Mouse (Mus musculus) kidney, adult 11 months (tissue): ENCODE measurements around the gene Tmem178b.

Experiments used
- DNase-seq: peaks from one replicate; pipeline ENCODE4 v3.0.0; 2022

The Tmem178b gene

DNA sequence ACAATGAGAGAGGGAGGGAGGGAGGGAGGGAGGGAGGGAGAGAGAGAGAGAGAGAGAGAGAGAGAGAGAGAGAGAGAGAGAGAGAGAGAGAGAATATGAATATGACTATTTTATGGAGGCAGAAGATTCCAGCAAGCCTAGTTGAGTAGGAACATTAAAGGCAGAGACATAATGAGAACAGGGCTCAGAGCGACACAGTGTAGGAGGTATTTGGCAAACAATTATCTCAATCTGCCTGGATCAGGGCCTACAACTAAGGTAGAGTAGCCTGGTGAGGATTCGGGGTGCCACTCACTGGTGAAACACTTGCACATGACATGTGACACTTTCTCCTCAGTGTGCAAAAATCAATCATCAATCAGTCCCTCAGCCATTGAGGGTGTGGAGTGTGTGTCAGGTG is 225.4 kb downstream of the Tmem178b start:
- no peak for DNase-seq

DNA sequence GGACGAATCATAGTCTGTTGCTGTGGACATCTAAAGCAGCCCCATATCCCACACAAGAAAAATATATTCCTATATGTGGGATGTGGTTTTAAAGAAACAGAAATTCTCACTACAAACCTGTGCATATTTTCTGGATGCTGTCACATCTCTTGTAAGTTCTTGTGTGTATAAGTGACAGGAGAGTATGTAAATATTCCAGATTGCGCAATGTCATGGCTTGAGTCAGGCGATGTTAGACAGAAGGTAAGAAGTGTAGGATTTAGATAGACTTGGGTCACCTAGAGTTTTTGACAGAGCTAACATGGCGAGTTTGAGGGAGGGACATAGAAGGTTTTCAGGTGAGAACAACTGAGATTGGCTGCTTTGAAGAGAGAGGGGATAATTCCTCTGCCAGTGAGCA is 228.7 kb downstream of the Tmem178b start:
- DNase-seq = no peak

DNA sequence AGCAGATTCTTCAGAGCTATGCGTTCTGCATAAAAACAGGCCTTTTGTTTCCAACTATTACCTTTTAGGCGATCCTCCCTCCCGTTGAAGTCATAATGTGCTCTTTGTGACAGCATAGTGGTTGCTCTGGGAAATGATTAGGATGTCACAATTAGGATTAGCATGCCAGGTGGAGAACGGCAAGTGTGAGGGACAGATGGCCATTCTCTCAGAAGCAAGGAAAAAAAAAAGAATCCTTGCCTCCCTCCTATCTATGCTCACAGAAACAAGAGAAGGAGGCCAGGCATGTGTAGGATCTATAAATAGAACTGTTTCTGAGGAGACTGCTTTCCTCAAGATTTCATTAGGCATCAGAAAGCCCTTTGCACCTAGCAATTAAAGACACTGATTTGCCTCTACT is 229.8 kb downstream of the Tmem178b start:
- no peak for DNase-seq

DNA sequence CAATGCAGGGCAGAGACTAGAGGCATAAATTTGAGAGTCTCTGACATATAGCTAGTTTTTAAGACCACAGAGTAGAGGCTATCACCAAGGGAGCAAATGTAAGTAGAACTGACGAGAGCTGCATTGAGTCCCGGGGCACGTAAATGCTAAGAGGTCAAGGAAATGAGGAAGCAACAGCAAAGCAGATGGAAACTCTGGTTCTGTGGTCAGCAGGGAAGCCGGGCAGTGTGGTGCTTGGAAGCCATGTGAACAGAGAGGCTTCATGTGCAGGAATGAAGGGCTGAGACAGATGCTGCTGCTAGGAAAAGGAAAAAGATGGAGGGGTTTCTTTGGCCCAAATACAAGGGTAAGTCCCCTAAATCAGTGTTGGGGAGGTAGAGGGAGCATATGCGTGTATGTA is 237.0 kb downstream of the Tmem178b start:
- DNase-seq = no peak

DNA sequence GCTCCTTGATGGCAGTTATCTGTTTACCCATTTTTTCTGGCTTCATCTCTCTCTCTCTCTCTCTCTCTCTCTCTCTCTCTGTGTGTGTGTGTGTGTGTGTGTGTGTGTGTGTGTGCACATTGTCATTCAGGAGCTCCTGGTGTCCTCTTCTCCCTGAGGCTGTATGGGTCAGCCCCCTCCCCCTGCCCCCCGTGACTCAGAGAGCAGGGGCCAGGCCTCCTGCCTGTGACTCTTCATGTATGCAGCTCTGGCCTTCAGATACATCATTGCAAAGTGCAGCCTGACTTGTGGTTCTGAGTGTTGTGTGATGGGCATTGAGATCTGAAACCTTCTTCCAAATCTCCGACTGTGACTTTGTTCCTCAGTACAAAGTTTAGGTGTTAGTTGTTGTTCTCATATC is 237.7 kb downstream of the Tmem178b start:
- no peak for DNase-seq

DNA sequence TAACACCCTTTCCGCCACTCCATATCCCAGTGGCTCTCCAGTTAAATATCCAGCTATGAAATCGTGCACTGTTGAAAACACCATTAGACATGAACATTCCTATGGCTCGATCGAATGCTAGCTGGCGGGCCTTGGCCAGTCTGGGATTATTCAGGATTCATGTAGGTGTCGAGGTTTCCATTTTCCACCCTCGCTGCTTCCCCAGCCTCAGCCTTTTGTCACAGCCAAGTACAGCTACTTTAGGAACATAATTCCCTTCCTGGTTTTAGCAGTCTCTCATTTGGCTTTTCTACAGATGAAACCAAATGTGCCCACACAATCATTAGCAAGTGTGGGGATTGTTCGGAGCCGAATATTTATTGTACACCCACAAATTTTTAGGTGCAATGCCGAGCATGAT is 239.4 kb downstream of the Tmem178b start:
- DNase-seq = no peak

DNA sequence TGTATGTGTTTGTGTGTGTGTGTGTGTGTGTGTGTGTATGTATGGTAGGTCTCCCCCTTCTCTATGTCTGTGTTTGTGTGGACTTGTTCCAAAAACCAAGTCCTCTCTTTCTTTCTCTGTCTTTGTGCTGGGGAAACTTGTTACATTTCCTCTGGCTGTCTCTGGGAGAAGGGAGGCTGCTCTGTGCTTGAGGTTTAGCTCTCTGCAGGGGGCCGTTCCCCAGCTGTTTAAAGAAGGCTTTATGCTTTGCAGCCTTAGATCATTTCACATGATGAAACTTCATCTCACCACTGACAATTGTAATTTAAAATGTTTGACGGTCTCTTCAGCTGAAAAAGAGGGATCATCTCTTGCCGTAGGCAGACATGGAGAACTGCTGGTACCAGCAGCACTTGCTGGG is 243.2 kb downstream of the Tmem178b start:
- DNase-seq = no peak

DNA sequence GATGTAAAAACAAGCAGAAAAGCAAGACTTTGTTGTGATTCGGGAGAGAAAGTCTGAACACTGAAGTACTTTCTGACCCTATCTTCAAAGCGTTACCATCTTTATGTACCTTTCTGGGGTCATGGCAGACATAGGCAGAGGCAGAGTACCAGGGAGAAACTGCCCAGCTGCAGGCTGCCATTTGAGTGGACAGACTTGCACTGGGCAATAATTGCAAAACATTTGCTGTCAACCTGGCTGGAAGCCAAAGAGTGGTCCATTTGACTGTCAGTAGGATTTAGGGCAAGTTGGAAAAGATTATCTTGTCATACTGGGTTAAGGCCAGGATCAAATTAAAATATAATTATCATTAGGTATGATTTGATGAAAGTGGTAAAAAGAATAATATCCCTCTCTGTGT is 247.1 kb downstream of the Tmem178b start:
- no peak for DNase-seq

DNA sequence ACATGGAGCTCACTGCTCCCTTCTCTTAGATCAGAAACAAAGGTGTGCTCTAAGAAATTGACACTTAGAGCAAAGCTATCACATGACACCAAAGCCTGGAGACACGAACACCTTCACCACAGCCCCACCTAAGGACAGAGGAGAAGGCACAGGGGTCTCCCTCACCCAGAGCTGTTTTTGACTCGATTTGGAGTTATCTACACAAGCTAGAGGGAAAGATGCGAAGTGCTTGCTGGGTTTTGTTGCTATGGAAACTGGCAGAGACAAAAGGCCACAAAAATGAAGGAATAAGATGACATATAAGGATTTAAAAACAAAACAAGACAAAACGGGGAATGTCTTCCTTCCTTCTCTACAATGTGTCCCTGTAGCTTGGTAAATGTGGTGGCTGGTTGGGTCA is 248.4 kb downstream of the Tmem178b start:
- DNase-seq = no peak

DNA sequence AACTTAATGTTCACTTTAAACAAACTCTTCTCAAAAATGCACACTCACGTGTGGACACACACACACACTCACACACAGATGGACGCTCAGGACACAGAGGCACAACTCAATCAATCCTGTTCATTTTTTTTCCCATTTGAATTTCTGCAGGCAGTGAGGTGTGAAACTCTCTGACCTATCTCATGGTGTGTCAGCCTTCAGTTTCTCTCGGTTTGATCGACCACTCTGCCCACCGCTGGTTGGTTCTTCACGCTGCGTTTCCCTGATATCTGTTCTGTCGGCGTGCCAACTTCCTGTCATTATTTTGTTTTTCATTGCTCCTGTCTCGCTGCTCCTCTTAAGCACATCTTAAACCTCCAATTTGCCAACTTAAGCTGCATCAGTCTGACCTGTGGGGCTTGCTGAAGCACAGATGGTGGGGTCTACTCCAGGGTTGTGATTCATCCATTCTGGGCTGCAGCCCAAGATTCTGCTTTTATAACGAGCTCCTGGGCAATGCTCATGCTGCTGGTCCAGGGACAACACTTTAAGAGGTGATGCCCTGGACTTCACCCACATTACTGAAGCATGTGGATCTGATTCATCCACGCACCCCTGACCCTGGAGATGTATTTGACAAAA is 250.1 kb downstream of the Tmem178b start:
- DNase-seq = no peak

DNA sequence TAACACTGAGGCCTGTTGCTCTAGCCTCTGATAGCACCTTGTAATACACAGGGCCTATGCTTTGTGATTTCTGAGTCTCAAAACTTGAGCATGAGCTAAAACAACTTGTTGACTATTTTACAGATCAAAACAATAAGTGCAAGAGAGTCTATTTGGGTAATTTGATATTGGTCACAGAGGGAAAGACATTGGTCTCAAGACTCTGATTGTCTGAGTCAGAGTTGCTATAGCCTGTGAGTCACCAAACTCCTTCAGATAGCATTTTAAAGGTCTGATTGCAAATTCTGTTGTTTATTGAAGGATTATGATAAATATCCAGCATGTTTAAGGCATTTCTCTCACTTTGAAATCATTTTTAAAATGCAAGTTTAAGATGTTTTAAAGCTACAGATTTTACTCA is 250.9 kb downstream of the Tmem178b start:
- DNase-seq = no peak

DNA sequence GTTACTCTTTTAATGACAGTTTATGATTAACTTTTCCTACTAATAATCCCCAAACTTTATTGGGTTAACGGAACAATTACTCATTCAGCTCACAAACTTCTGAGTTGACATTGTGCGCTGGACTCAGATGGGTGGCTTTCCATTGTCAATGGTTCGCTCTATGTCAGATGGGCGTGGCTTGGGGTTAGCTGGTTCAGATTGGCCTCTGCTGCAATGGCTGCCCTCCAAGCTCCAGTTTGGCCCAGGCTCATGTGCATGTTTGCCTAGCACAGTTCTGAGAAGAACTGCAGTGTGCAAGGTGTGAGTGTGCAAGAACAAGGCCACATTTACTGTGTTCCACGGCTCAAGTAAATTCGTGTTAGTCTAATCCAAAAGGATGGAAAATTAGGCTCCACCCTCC is 255.6 kb downstream of the Tmem178b start:
- DNase-seq = no peak

DNA sequence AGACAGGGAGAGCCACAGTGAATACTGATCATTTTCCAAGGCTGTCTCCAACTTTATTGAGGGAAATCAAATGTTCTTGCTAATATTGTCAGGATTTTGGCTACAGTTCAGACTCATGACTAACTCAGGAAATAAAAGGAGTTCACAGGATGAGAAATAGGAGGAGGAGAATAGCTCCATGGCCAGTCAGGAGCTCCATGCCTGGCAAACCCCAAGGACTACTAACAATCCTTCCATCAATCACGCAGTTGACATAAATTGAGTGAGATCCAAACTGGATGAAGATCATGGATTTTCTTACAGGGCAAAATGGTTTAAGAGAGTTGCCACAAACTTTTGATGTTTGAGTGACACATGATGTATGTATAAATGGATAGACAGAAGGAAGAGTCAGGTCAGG is 258.9 kb downstream of the Tmem178b start:
- no peak for DNase-seq

DNA sequence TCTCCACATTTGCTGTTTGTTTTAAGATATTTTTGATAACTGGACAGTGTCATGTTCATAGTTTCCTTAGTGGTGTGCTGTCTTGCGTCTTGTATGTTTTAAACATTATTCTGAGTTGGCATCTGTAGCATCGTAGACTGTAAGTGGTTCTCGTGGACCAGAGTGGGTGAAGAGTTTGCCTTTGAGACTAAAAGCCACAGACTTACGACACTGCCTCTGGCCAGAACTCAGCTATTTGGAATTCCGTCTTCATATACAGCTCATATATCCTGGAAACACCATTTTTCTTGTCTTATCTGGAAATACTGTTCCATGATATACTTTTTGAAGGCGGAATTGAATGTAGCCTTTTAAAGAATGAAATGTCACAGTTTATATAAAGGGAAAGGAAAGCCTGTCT is 260.4 kb downstream of the Tmem178b start:
- DNase-seq = no peak

DNA sequence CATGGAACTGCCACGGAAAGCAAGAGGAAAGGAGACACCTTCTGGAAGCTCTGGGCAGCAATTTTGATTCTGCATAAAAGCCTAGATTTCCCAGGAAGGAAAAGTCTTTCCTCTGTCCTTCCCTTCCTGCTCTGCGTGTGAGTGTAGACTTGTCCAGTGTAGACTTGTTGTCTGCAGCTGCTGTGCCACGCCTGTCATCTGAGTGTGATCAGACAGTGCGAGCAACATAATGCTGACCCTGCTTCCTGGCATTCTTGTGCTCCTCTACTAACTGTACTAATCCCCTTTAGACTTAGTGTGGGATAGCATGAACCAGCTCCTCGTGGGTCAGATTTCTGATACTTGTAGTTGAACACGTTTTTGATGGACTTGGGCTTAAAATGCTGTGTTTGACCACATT is 262.6 kb downstream of the Tmem178b start:
- DNase-seq = no peak

DNA sequence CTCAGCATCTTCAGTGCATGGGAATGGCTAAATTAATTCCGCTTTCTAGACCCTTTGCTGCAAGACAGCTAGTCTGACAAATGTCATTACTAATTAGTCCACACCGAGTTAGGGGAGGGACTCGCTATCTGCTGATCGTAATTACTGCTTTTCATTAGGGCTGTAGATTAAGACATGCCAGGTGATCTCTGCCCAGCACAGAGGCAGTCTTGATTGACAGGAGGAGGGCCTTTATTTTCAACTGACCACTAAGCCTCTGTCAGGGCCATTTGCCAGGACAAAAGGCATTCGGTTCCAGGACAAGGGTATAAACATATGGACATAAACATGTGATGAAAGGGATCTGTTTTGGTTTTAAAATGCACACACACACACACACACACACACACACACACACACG is 264.3 kb downstream of the Tmem178b start:
- DNase-seq = no peak

DNA sequence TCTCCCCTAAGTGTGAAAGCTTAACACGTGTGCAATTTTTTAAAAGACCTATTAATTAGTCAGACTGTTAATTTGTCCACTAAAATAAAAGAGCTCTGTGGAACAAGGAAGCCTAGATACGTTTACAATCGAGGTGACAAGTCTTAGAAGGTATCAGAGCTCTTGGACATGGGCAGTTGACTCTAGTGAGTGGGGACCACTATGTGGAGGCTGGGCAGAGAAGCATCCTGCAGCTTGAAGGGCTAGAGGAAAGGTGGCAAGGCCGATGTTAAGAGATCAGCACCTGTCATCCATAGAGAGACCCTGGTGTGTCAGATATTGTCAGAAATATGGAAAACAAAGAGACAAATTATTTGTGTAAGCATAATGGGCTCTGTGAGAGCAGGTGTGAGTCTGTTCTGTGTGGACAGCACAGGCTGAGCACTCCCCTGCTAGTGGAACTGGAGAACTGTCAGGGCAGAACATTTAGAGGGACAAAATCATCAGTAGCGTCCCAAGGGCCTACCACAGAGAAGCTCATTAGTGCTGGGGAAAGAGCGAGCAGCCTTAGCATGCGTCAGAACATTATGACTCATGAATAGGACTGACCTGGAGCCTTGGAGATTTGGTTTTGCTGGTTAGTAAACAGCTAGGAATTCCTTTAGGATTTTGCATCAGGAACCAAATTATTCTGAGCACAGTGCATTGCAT is 264.9 kb downstream of the Tmem178b start:
- DNase-seq = no peak

DNA sequence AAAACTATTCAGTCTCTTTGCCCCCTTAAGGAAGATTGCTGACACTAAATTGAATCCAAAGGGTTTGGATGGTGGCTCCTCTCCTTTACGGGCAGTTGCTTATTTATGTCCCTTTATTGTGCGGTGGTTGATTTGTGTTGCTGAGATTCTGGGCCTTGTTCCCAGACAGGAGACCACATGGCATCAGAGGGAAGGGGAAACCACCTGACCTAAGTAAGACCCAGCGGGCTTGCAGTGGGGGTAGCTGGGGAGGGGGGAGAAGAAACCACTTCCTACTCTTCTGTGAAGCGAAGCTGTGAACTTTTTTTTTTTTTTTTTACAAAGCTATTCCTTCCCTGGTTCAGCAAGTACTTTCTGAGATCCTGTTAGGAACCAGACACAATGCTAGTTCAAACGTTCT is 269.5 kb downstream of the Tmem178b start:
- DNase-seq = no peak

DNA sequence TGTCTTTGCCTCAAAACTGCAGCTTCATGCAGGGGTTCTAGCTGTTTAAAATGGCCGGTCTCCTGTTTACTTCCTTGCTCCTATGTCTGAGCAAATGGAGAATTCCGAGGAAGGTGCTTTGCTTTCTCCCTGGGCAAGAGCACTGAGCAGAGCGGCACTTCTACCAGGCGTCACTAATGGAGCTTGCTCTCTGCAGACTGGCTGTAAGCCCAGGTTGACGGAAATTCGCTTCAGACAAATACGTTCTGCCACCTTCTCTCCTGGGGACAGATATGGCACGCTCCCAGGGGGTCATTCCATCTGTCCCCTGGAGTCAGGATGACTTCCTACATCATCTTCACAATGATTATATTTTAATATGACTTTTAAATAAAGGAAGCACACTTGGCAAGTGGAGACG is 271.3 kb downstream of the Tmem178b start:
- no peak for DNase-seq

DNA sequence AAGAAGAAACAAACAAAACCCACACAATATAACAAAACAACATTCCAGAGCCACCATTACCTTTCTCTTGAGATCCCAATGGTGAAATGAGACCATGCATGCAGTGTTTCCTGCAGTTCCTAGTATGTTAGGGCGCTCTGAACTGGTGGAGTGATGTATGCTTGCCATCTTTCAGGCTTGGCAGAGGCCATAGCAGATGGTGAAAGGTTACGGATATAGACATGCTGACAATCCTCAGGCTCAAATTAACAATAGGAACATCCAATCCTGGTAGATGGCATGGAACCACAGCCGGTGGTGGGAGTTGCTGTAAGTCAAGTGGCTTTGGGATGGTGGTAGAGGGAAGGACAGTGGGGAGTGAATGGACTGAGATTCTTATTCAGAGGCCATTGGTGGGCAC is 272.5 kb downstream of the Tmem178b start:
- DNase-seq = no peak

DNA sequence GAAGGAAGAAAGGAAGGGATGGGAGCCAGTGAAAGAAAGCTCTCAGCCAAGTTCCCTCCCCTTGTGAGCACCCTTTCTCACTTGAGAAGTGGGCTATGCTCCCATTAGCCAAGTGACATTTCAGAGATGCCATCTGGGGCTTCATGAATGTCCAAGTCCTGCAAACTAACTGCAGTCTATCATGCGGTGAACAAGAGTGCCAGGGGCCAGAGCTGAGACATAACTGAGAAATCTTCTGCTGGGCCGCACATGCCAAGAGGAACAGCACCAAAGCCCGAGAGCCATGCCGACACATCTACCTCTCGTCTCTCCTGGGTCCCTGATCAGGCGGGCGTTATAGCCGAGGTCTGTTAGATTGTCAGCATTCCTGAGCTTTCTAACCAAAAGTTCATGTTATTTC is 279.2 kb downstream of the Tmem178b start:
- no peak for DNase-seq

DNA sequence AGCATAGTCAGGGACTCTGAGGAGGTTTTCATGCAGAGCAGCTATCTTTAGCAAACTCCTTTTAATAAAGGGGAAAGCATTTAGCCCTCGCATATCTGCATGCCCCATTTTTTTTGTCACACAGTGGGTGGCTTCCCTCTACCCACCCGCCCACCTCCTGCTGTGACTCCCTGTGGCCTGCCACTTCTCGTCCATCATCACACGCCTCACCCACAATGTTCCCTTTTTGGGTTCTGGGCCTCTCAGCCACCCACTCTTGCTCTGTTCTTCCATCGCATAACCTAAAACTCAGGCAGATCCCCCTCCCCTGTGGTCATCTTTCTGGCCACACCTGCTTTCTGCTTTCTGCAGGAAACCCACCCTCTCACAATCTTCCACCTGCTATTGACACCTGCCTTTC is 288.3 kb downstream of the Tmem178b start:
- DNase-seq = no peak

DNA sequence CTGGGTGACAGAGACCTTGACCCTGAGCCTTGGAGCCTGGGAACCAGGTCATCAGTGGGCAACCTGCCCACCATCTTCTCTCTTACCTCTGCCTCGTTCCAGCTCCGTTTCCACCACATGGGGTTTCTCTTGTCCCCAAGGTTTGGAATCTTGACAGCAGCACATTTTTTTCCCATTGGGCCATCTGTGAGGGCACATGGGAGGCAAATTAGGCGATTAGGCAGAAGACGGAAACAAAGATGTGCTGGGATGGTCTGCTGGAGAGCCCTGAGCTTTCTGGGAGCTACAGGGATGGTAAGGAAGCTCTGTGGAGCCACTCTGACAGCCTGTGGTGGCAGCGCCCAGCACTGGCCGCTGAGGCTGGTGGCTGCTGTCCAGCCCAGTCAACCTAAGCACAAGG is 300.5 kb downstream of the Tmem178b start:
- no peak for DNase-seq

DNA sequence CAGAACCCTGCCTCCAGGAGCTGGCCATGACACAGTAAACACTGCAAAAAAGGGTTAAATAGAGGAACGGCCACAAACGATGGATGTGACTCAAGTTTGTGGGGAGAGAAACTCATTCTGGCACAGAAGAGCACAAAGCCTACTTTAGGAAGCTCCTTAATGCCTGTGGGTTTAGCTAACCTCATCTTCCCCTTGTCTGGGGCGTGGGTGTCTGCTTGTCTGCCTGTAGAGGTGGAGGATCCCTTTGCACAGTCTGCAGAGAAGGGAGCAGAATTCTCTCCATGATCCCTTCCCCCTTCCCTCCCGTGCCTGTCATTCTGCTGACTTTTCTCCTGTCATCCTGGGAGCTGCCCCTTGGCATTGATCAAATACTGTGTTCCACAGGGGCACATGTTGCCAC is 304.8 kb downstream of the Tmem178b start:
- DNase-seq = no peak

DNA sequence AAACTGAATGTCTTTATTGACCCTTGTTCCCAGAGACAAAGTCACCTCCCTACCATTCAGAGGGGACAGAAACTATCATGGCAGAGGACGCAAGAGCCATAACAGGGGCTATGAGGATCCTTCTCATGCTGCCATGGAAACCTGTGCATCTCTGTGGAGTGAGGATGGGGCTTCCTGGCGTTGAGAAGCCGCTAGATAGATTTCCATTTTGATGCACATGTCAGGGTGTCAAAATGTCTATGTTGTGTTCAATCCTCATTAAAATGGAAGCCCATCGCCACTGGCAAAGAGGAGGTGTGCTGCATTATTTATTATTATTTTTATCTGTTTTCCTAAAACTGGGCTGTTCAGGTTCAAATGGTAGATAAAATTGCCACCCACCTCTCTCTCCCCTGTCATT is 307.5 kb downstream of the Tmem178b start:
- DNase-seq = no peak
